8 mouse cellular contexts compared by ENCODE assay signal in the genomic region with DNA sequence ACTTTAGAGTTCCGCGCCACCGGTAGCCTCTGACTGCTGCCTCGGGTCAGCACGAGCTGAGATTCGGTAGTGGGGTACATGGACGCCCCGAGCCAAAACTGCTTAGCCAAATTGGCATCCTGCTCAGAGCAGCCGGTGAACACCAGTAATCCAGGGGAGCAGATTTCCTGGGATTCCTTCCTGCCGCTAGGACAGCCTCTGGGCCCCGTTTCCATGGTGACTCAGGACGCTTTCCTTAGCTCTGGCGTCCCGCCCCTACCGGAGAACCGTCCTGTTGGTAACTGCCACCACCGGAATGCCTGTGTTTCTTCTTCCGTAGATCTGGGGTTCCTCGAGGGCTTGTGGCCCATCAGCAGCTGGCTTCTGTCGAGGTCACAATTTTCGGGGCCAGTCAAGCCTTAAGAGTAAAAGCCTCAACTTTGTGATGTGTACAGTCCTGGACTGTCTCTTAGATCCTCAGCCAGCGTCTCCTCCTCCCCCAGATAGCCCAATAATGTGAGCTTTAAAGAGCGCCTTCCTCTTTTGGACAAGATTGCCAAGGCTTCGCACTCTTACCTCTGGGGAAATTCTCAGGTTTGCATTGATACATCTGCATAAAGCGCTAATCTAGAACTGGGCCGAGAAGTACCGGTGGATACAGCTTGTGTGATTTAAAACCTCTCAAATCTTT. TPM values are rescaled to one million over a fixed set of nuclear protein-coding genes. Genes with fewer than 3 reads are reported as not detected.
DNase-seq lines count a peak whose midpoint lies in the region; ATAC-seq lines count a peak whose summit lies in the region.

A gene (minus strand): TSS at position 323 of the 670 bp plus-strand sequence.

- peak within 1 kb of the TSS; percentile 18 to 26 for H3K4me3 ChIP-seq in heart, embryonic 14.5 days (ENCODE audit: control insufficient read depth in 1 of 2, insufficient read depth in 1 of 2, low read depth in 1 of 2, low read length in 2 of 2)
- peak within 1 kb of the TSS; percentile 62 for H3K4me3 ChIP-seq in kidney, embryonic 15.5 days (replicated peaks)
- H3K4me3 ChIP-seq in liver, embryonic 16.5 days (ENCODE audit: low read depth, low read length): no peak within 1 kb of the TSS; the same call in 1 of the 2 replicates
- H3K4me3 ChIP-seq in neural tube, embryonic 14.5 days (ENCODE audit: low read depth, low read length): peak within 1 kb of the TSS; percentile 56

- no peak within 1 kb of the TSS for H3K27ac ChIP-seq in heart, embryonic 14.5 days (replicated peaks in 1 of 2; ENCODE audit: control insufficient read depth in 1 of 2, insufficient read depth in 1 of 2, low read depth in 2 of 2, low read length in 2 of 2)
- H3K27ac ChIP-seq in kidney, embryonic 15.5 days: no peak within 1 kb of the TSS
- no peak within 1 kb of the TSS for H3K27ac ChIP-seq in liver, embryonic 16.5 days (ENCODE audit: low read length)
- no peak within 1 kb of the TSS for H3K27ac ChIP-seq in neural tube, embryonic 14.5 days (ENCODE audit: low read depth, low read length)

- H3K4me1 ChIP-seq in heart, embryonic 14.5 days (ENCODE audit: control insufficient read depth in 2 of 2, insufficient read depth in 2 of 2, low read length in 2 of 2): peaks cover 2 to 12% of the 10 kb centered on the region in 2 experiments; a peak in 2 of 4 replicates
- H3K4me1 ChIP-seq in kidney, embryonic 15.5 days: peaks cover 25% of the 10 kb centered on the region
- no peaks in the 10 kb centered on the region for H3K4me1 ChIP-seq in liver, embryonic 16.5 days (ENCODE audit: control insufficient read depth, low read depth, low read length)
- H3K4me1 ChIP-seq in neural tube, embryonic 14.5 days (ENCODE audit: control insufficient read depth, insufficient read depth, low read length): 0 out of 2 replicates have a peak, but pooled peaks cover 2% of the 10 kb centered on the region

- H3K9me3 ChIP-seq in heart, embryonic 14.5 days (ENCODE audit: control insufficient read depth, low read length): no peaks in the 10 kb centered on the region
- no peaks in the 10 kb centered on the region for H3K9me3 ChIP-seq in kidney, embryonic 15.5 days (replicated peaks)
- H3K9me3 ChIP-seq in liver, embryonic 16.5 days (replicated peaks; ENCODE audit: control insufficient read depth, low read length): no peaks in the 10 kb centered on the region
- H3K9me3 ChIP-seq in neural tube, embryonic 14.5 days (ENCODE audit: control insufficient read depth, low read length): no peaks in the 10 kb centered on the region

- ATAC-seq in heart, embryonic 14.5 days (ENCODE audit: insufficient number of reproducible peaks, insufficient read depth, low FRiP score, low read depth): no peak
- peak; percentile 60 for ATAC-seq in kidney, embryonic 15.5 days (replicated peaks; ENCODE audit: low FRiP score)
- ATAC-seq in liver, embryonic 16.5 days (ENCODE audit: low read depth): no peak
- peak; percentile 71; the same call in 1 of the 2 replicates for ATAC-seq in neural tube, embryonic 14.5 days (ENCODE audit: low read depth)

- peak within 1 kb of the TSS; percentile 100 for H3K4me2 ChIP-seq in heart, embryonic 14.5 days (ENCODE audit: low read length)
- peak within 1 kb of the TSS; percentile 100 for H3K4me2 ChIP-seq in kidney, embryonic 15.5 days
- H3K4me2 ChIP-seq in liver, embryonic 16.5 days (ENCODE audit: low read depth, low read length): peak within 1 kb of the TSS; percentile 34
- peak within 1 kb of the TSS; percentile 99 for H3K4me2 ChIP-seq in neural tube, embryonic 14.5 days (ENCODE audit: low read depth, low read length)

- WGBS in heart, embryonic 14.5 days: 12% methylated on average over 27 of the region's 27 CpGs
- 7% methylated on average over 27 of the region's 27 CpGs for WGBS in kidney, embryonic 15.5 days
- 10% methylated on average over 27 of the region's 27 CpGs for WGBS in liver, embryonic 16.5 days (ENCODE audit: insufficient replicate concordance)
- 9% methylated on average over 27 of the region's 27 CpGs for WGBS in neural tube, embryonic 14.5 days

- 0 out of 2 replicates have a peak, but pooled peaks cover 6% of the 10 kb centered on the region for H3K27me3 ChIP-seq in heart, embryonic 14.5 days (ENCODE audit: control insufficient read depth, insufficient read depth, low read length)
- H3K27me3 ChIP-seq in kidney, embryonic 15.5 days: peaks cover 14% of the 10 kb centered on the region; the same call in 1 of the 2 replicates
- peaks cover 42% of the 10 kb centered on the region for H3K27me3 ChIP-seq in liver, embryonic 16.5 days (ENCODE audit: control insufficient read depth, insufficient read depth, low read depth, low read length)
- no peaks in the 10 kb centered on the region for H3K27me3 ChIP-seq in neural tube, embryonic 14.5 days (ENCODE audit: control insufficient read depth, insufficient read depth, low read length)

- no peaks in the 10 kb centered on the region for H3K36me3 ChIP-seq in heart, embryonic 14.5 days (ENCODE audit: control insufficient read depth, insufficient read depth, low read length)
- no peaks in the 10 kb centered on the region for H3K36me3 ChIP-seq in kidney, embryonic 15.5 days
- H3K36me3 ChIP-seq in liver, embryonic 16.5 days (ENCODE audit: control insufficient read depth, insufficient read depth): no peaks in the 10 kb centered on the region
- no peaks in the 10 kb centered on the region for H3K36me3 ChIP-seq in neural tube, embryonic 14.5 days (ENCODE audit: control insufficient read depth, insufficient read depth, low read length)

- DNase-seq in urinary bladder, postnatal 14 days (ENCODE audit: low spot score): peak; percentile 29
- no peak for DNase-seq in urinary bladder, postnatal 10 days (ENCODE audit: low spot score)
- DNase-seq in embryo, embryonic 11.5 days (ENCODE audit: low read depth, low spot score): peak; percentile 54
- DNase-seq in spleen, postnatal 36 days (ENCODE audit: low spot score in 2 of 2): no peak

- H3K9ac ChIP-seq in heart, embryonic 14.5 days (ENCODE audit: low read length): peak within 1 kb of the TSS; percentile 40; the same call in 1 of the 2 replicates
- no peak within 1 kb of the TSS for H3K9ac ChIP-seq in kidney, embryonic 15.5 days
- no peak within 1 kb of the TSS for H3K9ac ChIP-seq in liver, embryonic 16.5 days (ENCODE audit: low read depth, low read length)
- H3K9ac ChIP-seq in neural tube, embryonic 14.5 days (replicated peaks; ENCODE audit: low read depth, low read length): 0 out of 2 replicates have a peak within 1 kb of the TSS, but pooled peaks have one; percentile 7

RNA-seq across cellular contexts. Expression of the gene that starts here (rescaled TPM):
- not detected in 2 replicates for polyA plus RNA-seq in heart, embryonic 14.5 days (2014; fragmentation: Nextera tagmentation; extraction: Ambion mirVana)
- not detected in 2 replicates for polyA plus RNA-seq in kidney, embryonic 15.5 days (2015; fragmentation: Nextera tagmentation; extraction: Ambion mirVana)
- polyA plus RNA-seq in liver, embryonic 16.5 days (2015; fragmentation: Nextera tagmentation; extraction: Ambion mirVana): not detected in 2 replicates
- polyA plus RNA-seq in neural tube, embryonic 14.5 days (2014; fragmentation: Nextera tagmentation; extraction: Ambion mirVana): 0.21 and 0.28 TPM in 2 replicates

Comparison
In these comparisons a context has a peak if more than half of its experiments do, and no peak if none do; other contexts are left out.
1. DNase-seq: peak in urinary bladder, postnatal 14 days (single experiment) and embryo, embryonic 11.5 days (single experiment); none in urinary bladder, postnatal 10 days (single experiment) and spleen, postnatal 36 days (0 of 2).
2. Peak in ATAC-seq, H3K4me3 ChIP-seq and H3K4me2 ChIP-seq in kidney, embryonic 15.5 days; RNA of the gene not detected or under 1 TPM.
3. Peak in ATAC-seq, H3K4me3 ChIP-seq, H3K9ac ChIP-seq and H3K4me2 ChIP-seq in neural tube, embryonic 14.5 days; RNA of the gene not detected or under 1 TPM.
4. H3K4me2 ChIP-seq: peak in every context shown above with its lines; median percentile 100 in heart, embryonic 14.5 days; 100 in kidney, embryonic 15.5 days; 99 in neural tube, embryonic 14.5 days; 34 in liver, embryonic 16.5 days.